Mouse (Mus musculus) thymus, adult 2 months (tissue): ENCODE results near the gene Tbc1d2. TPM values are rescaled to one million over a fixed set of nuclear protein-coding genes. Genes with fewer than 3 reads are reported as not detected.
"Not testable (repeated sequence)": the region's sequence is repeated elsewhere in the genome, so short reads cannot be mapped to it uniquely, and the experiment has no call there.

Source experiments
- DNase-seq: peaks from one replicate; pipeline ENCODE4 v3.0.0; 2021
- H3K27ac ChIP-seq: fragments of 200-500 bp; 2 replicates; pipeline ENCODE4 v1.5.1; 2012; ENCODE audit warnings: low read length, control low read depth; ENCODE audit not compliant: control insufficient read depth, insufficient read depth
- H3K27me3 ChIP-seq: fragments of 200-500 bp; 2 replicates; pipeline ENCODE4 v1.6.1; 2012; ENCODE audit warnings: mild to moderate bottlenecking, low read length, moderate library complexity, mixed read lengths; ENCODE audit not compliant: control insufficient read depth, insufficient read depth
- H3K36me3 ChIP-seq: fragments of 200-500 bp; 2 replicates; pipeline ENCODE4 v1.6.1; 2012; ENCODE audit warnings: mild to moderate bottlenecking, low read length, moderate library complexity; ENCODE audit not compliant: control insufficient read depth, insufficient read depth
- H3K4me1 ChIP-seq: fragments of 200-500 bp; replicated peaks from 2 replicates; pipeline ENCODE4 v1.6.1; 2012; ENCODE audit warnings: low read length; ENCODE audit not compliant: control insufficient read depth, insufficient read depth
- H3K4me3 ChIP-seq: fragments of 200-500 bp; 2 replicates; pipeline ENCODE4 v1.5.1; 2012; ENCODE audit warnings: mild to moderate bottlenecking, low read length, control low read depth, moderate library complexity; ENCODE audit not compliant: control insufficient read depth, insufficient read depth
- CTCF ChIP-seq: fragments of 200-500 bp; IDR thresholded peaks from 2 replicates; pipeline ENCODE4 v1.5.1; 2012; ENCODE audit warnings: mild to moderate bottlenecking, control low read depth, low read length, moderate library complexity, borderline replicate concordance; ENCODE audit not compliant: control insufficient read depth, poor library complexity, insufficient read depth; ENCODE audit errors: extremely low read depth
- POLR2A ChIP-seq: fragments of 200-500 bp; IDR thresholded peaks from 2 replicates; pipeline ENCODE4 v1.6.1; 2012; ENCODE audit warnings: mild to moderate bottlenecking, low read length, control low read depth, moderate library complexity; ENCODE audit not compliant: control insufficient read depth, poor library complexity, insufficient read depth; ENCODE audit errors: extremely low read depth
- WGBS: fragments of 180-500 bp; shearing (Covaris S2); methylation state at CpG from one replicate; pipeline ENCODE4 v1.1.7; 2018; 5-methylcytosine and 5-hydroxymethylcytosine counted together
- polyA plus RNA-seq: library from polyadenylated mRNA; depleted of rRNA; stranded (reverse); fragments of >200 nt; gene quantifications from 2 replicates; pipeline ENCODE4 v1.2.3, GENCODE M21; 2012

Tbc1d2 gene
- polyA plus RNA-seq, 1 experiment: 2.0 TPM

- H3K4me1 ChIP-seq: peaks cover 8% of the 10 kb centered on the region; the same call in 1 of the 2 replicates
- H3K36me3 ChIP-seq: no peaks in the 10 kb centered on the region
- H3K4me3 ChIP-seq: no peak overlapping the region
- H3K27me3 ChIP-seq: no peaks in the 10 kb centered on the region; the same call in 1 of the 2 replicates
- 61% methylated on average over 4 of the region's 4 CpGs for WGBS
- no peak overlapping the region for H3K27ac ChIP-seq
- TF ChIP-seq CTCF (no peak), POLR2A (no peak)
- no peak for DNase-seq
Measured at GRCm38 (mm10) chr4:46649161-46649560, 848 bp downstream of the Tbc1d2 start.

- H3K4me3 ChIP-seq: no peak overlapping the region
- no peak for DNase-seq
- no peak overlapping the region for H3K27ac ChIP-seq
- H3K27me3 ChIP-seq: no peaks in the 10 kb centered on the region
- no peaks in the 10 kb centered on the region for H3K36me3 ChIP-seq
- no peak for TF ChIP-seq POLR2A
- no peak for TF ChIP-seq CTCF
- WGBS: 79% methylated on average over 8 of the region's 8 CpGs
- H3K4me1 ChIP-seq: no peaks in the 10 kb centered on the region
Measured at GRCm38 (mm10) chr4:46643676-46644112, 6.3 kb downstream of the Tbc1d2 start.

- TF ChIP-seq POLR2A (no peak), CTCF (no peak)
- Histone ChIP-seq H3K36me3 (no peaks in the 10 kb centered on the region), H3K27me3 (no peaks in the 10 kb centered on the region), H3K4me1 (no peaks in the 10 kb centered on the region), H3K27ac (no peak overlapping the region), H3K4me3 (no peak overlapping the region)
- 56% methylated on average over 8 of the region's 8 CpGs for WGBS
- no peak for DNase-seq
Measured at GRCm38 (mm10) chr4:46642924-46643675, 6.9 kb downstream of the Tbc1d2 start.

GRCm38 (mm10) chr4:46641283-46641682 lies 8.7 kb downstream of the Tbc1d2 start:
- Histone ChIP-seq H3K36me3 (no peaks in the 10 kb centered on the region), H3K4me1 (no peaks in the 10 kb centered on the region), H3K27ac (no peak overlapping the region), H3K27me3 (no peaks in the 10 kb centered on the region), H3K4me3 (no peak overlapping the region)
- WGBS: 52% methylated on average over 4 of the region's 4 CpGs
- no peak for TF ChIP-seq POLR2A
- no peak for TF ChIP-seq CTCF
- no peak for DNase-seq

- no peaks in the 10 kb centered on the region for H3K36me3 ChIP-seq
- TF ChIP-seq CTCF: no peak
- no peak for TF ChIP-seq POLR2A
- H3K4me1 ChIP-seq: no peaks in the 10 kb centered on the region; the same call in 1 of the 2 replicates
- no peak for DNase-seq
- no peak overlapping the region for H3K4me3 ChIP-seq
- no peaks in the 10 kb centered on the region for H3K27me3 ChIP-seq
- 95% methylated on average over 8 of the region's 8 CpGs for WGBS
- H3K27ac ChIP-seq: no peak overlapping the region
Measured at GRCm38 (mm10) chr4:46639866-46640265, 10.1 kb downstream of the Tbc1d2 start.

- whole genome bisulfite sequencing: 97% methylated on average over 10 of the region's 10 CpGs
- not testable (repeated sequence) for H3K27ac ChIP-seq, DNase-seq, H3K36me3 ChIP-seq, H3K4me1 ChIP-seq, H3K4me3 ChIP-seq, H3K27me3 ChIP-seq
Measured at GRCm38 (mm10) chr4:46637250-46637649, 12.8 kb downstream of the Tbc1d2 start.
